Mouse (Mus musculus) layer of hippocampus, adult 8-10 months (tissue): ENCODE results near the gene Gm32717. TPM values are rescaled to one million over a fixed set of nuclear protein-coding genes. Genes with fewer than 3 reads are reported as not detected.
"Not testable (repeated sequence)": the region's sequence is repeated elsewhere in the genome, so short reads cannot be mapped to it uniquely, and the experiment has no call there.

Source experiments
- DNase-seq, 2 experiments: peaks; one replicate each; pipeline ENCODE4 v3.0.0; 2022; ENCODE audit warnings: low spot score in 2 of 2
- total RNA-seq, 4 experiments: library from RNA; stranded (reverse); gene quantifications; 2 replicates each; pipeline ENCODE4 v1.2.4; 2022

Gm32717 gene
- under 1 TPM; 0.66 to 0.94 (median 0.78) TPM for total RNA-seq

GRCm38 (mm10) chr10:118240680-118241079, at the start of gene Gm32717:
TSS of gene Gm32717 (minus strand) at chr10:118240780.
- not testable (repeated sequence) for DNase-seq

GRCm38 (mm10) chr10:118283016-118283415, 42.4 kb upstream of the Gm32717 start:
- not testable (repeated sequence) for DNase-seq

- DNase-seq = not testable (repeated sequence)
Measured at GRCm38 (mm10) chr10:118282565-118282964, 42.0 kb upstream of the Gm32717 start.

- DNase-seq = not testable (repeated sequence)
Measured at GRCm38 (mm10) chr10:118278069-118278468, 37.5 kb upstream of the Gm32717 start.

GRCm38 (mm10) chr10:118271416-118271815, 30.8 kb upstream of the Gm32717 start:
- not testable (repeated sequence) for DNase-seq

GRCm38 (mm10) chr10:118268812-118269211, 28.2 kb upstream of the Gm32717 start:
- DNase-seq = not testable (repeated sequence)

GRCm38 (mm10) chr10:118258388-118258787, 17.8 kb upstream of the Gm32717 start, which contains the start of gene Gm32802:
TSS of gene Gm32802 (plus strand) at chr10:118258688.
- DNase-seq = not testable (repeated sequence)

GRCm38 (mm10) chr10:118250852-118251295, 10.3 kb upstream of the Gm32717 start:
- peak in 1 of 2 experiments; percentile 32 for DNase-seq

GRCm38 (mm10) chr10:118249006-118249595, 8.5 kb upstream of the Gm32717 start:
- peak; percentile 22 to 42 for DNase-seq

- DNase-seq = not testable (repeated sequence)
Measured at GRCm38 (mm10) chr10:118232607-118233006, 8.0 kb downstream of the Gm32717 start.

- not testable (repeated sequence) for DNase-seq
Measured at GRCm38 (mm10) chr10:118227629-118228028, 13.0 kb downstream of the Gm32717 start.

GRCm38 (mm10) chr10:118215719-118216393, 24.7 kb downstream of the Gm32717 start:
- DNase-seq = not testable (repeated sequence)

GRCm38 (mm10) chr10:118204642-118205041, 35.9 kb downstream of the Gm32717 start, which contains the start of gene Il22:
TSS of gene Il22 (plus strand) at chr10:118204942.
- DNase-seq = no peak

GRCm38 (mm10) chr10:118195150-118195549, 45.4 kb downstream of the Gm32717 start:
- not testable (repeated sequence) for DNase-seq

Other genes with a start within 250 kb of the Gm32717 start
- 10 to 100 TPM in 3 of 4 experiments, 1 to 10 TPM in 1; 8.2 to 13.1 (median 10.8) TPM for gene Mdm1, start 99.0 kb downstream of the Gm32717 start, total RNA-seq
- gene Il22, start 35.8 kb downstream of the Gm32717 start, total RNA-seq = not detected
- gene Gm32802, start 17.9 kb upstream of the Gm32717 start, total RNA-seq = under 1 TPM; 0.66 to 0.94 (median 0.78) TPM
- gene Iltifb, start 54.3 kb upstream of the Gm32717 start, total RNA-seq = not detected
- gene Gm9040, start 86.2 kb upstream of the Gm32717 start, total RNA-seq = not detected
- gene Gm9044, start 91.6 kb upstream of the Gm32717 start, total RNA-seq = not detected
- gene Gm9045, start 97.1 kb upstream of the Gm32717 start, total RNA-seq = not detected
- gene Gm9046, start 102.5 kb upstream of the Gm32717 start, total RNA-seq = not detected
- gene Gm9048, start 107.9 kb upstream of the Gm32717 start, total RNA-seq = not detected
- gene Gm9049, start 113.3 kb upstream of the Gm32717 start, total RNA-seq = not detected
- gene Ifng, start 200.3 kb upstream of the Gm32717 start, total RNA-seq = not detected